Mouse (Mus musculus): ENCODE results near the gene Kcnk3. TPM values are rescaled to one million over a fixed set of nuclear protein-coding genes. Genes with fewer than 3 reads are reported as not detected.
A peak's percentile ranks its signal among the peaks of the same experiment; 100 is the strongest.

Kcnk3 gene
- total RNA-seq, 2 experiments from 2014 or later: not detected

GRCm38 (mm10) chr5:30630401-30630800, 42.4 kb downstream of the Kcnk3 start:
- no peak for ATAC-seq (ENCODE audit: poor library complexity, severe bottlenecking)

- no peak for ATAC-seq (ENCODE audit: poor library complexity, severe bottlenecking)
Measured at GRCm38 (mm10) chr5:30632134-30632533, 44.2 kb downstream of the Kcnk3 start.

- ATAC-seq (ENCODE audit: poor library complexity, severe bottlenecking): no peak
Measured at GRCm38 (mm10) chr5:30636994-30637393, 49.0 kb downstream of the Kcnk3 start.

GRCm38 (mm10) chr5:30638041-30638440, 50.1 kb downstream of the Kcnk3 start:
- peak; percentile 99 for ATAC-seq (ENCODE audit: poor library complexity, severe bottlenecking)

GRCm38 (mm10) chr5:30643477-30644179, 55.7 kb downstream of the Kcnk3 start:
- ATAC-seq (ENCODE audit: poor library complexity, severe bottlenecking): no peak

- no peak for ATAC-seq (ENCODE audit: poor library complexity, severe bottlenecking)
Measured at GRCm38 (mm10) chr5:30646036-30646435, 58.1 kb downstream of the Kcnk3 start.

- ATAC-seq (ENCODE audit: poor library complexity, severe bottlenecking): no peak
Measured at GRCm38 (mm10) chr5:30647396-30647795, 59.4 kb downstream of the Kcnk3 start.

GRCm38 (mm10) chr5:30647815-30648560, 60.0 kb downstream of the Kcnk3 start, which contains the start of gene Slc35f6:
Gene Slc35f6, plus strand, starts transcription at chr5:30647933.
- ATAC-seq (ENCODE audit: poor library complexity, severe bottlenecking): peak; percentile 86

- ATAC-seq (ENCODE audit: poor library complexity, severe bottlenecking): no peak
Measured at GRCm38 (mm10) chr5:30649558-30649957, 61.6 kb downstream of the Kcnk3 start.

GRCm38 (mm10) chr5:30650756-30651155, 62.8 kb downstream of the Kcnk3 start:
- peak; percentile 74 for ATAC-seq (ENCODE audit: poor library complexity, severe bottlenecking)

- ATAC-seq (ENCODE audit: poor library complexity, severe bottlenecking): 0 out of 2 replicates have a peak, but pooled peaks have one; percentile 2
Measured at GRCm38 (mm10) chr5:30651554-30651953, 63.6 kb downstream of the Kcnk3 start.

GRCm38 (mm10) chr5:30653246-30653645, 65.3 kb downstream of the Kcnk3 start:
- ATAC-seq (ENCODE audit: poor library complexity, severe bottlenecking): no peak

- ATAC-seq (ENCODE audit: poor library complexity, severe bottlenecking): no peak
Measured at GRCm38 (mm10) chr5:30655042-30655441, 67.1 kb downstream of the Kcnk3 start.

- no peak for ATAC-seq (ENCODE audit: poor library complexity, severe bottlenecking)
Measured at GRCm38 (mm10) chr5:30655526-30656195, 67.7 kb downstream of the Kcnk3 start.

GRCm38 (mm10) chr5:30659042-30659441, 71.1 kb downstream of the Kcnk3 start:
- no peak for ATAC-seq (ENCODE audit: poor library complexity, severe bottlenecking)

GRCm38 (mm10) chr5:30660278-30660677, 72.3 kb downstream of the Kcnk3 start:
- ATAC-seq (ENCODE audit: poor library complexity, severe bottlenecking): no peak

GRCm38 (mm10) chr5:30660813-30661212, 72.8 kb downstream of the Kcnk3 start:
- ATAC-seq (ENCODE audit: poor library complexity, severe bottlenecking): no peak

- ATAC-seq (ENCODE audit: poor library complexity, severe bottlenecking): no peak
Measured at GRCm38 (mm10) chr5:30665360-30665759, 77.4 kb downstream of the Kcnk3 start.

- ATAC-seq (ENCODE audit: poor library complexity, severe bottlenecking): no peak
Measured at GRCm38 (mm10) chr5:30665968-30666367, 78.0 kb downstream of the Kcnk3 start.

- ATAC-seq (ENCODE audit: poor library complexity, severe bottlenecking): peak; percentile 94
Measured at GRCm38 (mm10) chr5:30666391-30667195, 78.6 kb downstream of the Kcnk3 start, which contains the start of gene Cenpa. Gene Cenpa, plus strand, starts transcription at chr5:30666777.

GRCm38 (mm10) chr5:30667215-30667614, 79.2 kb downstream of the Kcnk3 start:
- ATAC-seq (ENCODE audit: poor library complexity, severe bottlenecking): no peak
